Mouse (Mus musculus): ENCODE data around the gene Entpd7. TPM values are rescaled to one million over a fixed set of nuclear protein-coding genes. Genes with fewer than 3 reads are reported as not detected.

Gene Entpd7
- polyA plus RNA-seq, 1 experiment from 2014 or later = 4.9 TPM

DNA sequence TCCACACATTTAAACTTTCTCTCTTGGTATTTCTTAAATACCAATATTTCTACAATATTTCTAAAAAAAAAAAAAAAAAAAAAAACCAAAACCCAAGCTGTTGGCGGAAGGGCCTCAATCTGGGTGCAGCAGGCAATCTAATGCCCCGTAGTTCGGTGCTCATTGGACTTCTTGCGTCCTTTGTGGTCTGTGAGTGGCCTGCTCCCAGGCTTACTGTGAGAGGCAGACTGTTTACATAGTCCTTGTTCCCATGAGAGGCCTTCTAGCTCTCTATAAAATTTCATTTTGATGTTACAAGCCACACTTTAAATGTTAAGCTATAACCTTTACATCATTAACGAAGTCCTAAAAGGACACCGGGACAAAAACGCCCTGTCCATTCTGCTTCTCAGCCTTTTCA lies 18.7 kb downstream of the Entpd7 start:
- Histone ChIP-seq H3K9me3 (replicated peaks) (no peaks in the 10 kb centered on the region), H3K4me2 (no peak overlapping the region), H3K36me3 (peaks cover 26% of the 10 kb centered on the region), H3K27ac (no peak overlapping the region), H3K4me3 (no peak overlapping the region), H3K4me1 (peaks cover 12% of the 10 kb centered on the region), H3K27me3 (replicated peaks) (no peaks in the 10 kb centered on the region), H3K9ac (no peak overlapping the region)
- 86% methylated on average over 7 of the region's 7 CpGs for WGBS (ENCODE audit: insufficient replicate concordance)
- no peak for ATAC-seq

GRCm38 (mm10) chr19:43709317-43709716 lies 19.8 kb downstream of the Entpd7 start:
- no peak overlapping the region for H3K4me3 ChIP-seq
- no peaks in the 10 kb centered on the region for H3K9me3 ChIP-seq (replicated peaks)
- no peak overlapping the region for H3K27ac ChIP-seq
- H3K4me2 ChIP-seq = no peak overlapping the region
- H3K27me3 ChIP-seq (replicated peaks) = no peaks in the 10 kb centered on the region
- H3K36me3 ChIP-seq = peaks cover 29% of the 10 kb centered on the region
- no peak for ATAC-seq
- peaks cover 12% of the 10 kb centered on the region for H3K4me1 ChIP-seq
- no peak overlapping the region for H3K9ac ChIP-seq
- WGBS (ENCODE audit: insufficient replicate concordance) = 85% methylated on average over 8 of the region's 8 CpGs

- peak; percentile 46 for ATAC-seq
- H3K27me3 ChIP-seq (replicated peaks) = no peaks in the 10 kb centered on the region
- H3K9ac ChIP-seq = no peak overlapping the region
- peaks cover 12% of the 10 kb centered on the region for H3K4me1 ChIP-seq
- peak overlapping the region; percentile 11; the same call in 1 of the 2 replicates for H3K4me3 ChIP-seq
- 31% methylated on average over 22 of the region's 22 CpGs for WGBS (ENCODE audit: insufficient replicate concordance)
- H3K4me2 ChIP-seq = peak overlapping the region; percentile 41
- H3K9me3 ChIP-seq (replicated peaks) = no peaks in the 10 kb centered on the region
- H3K27ac ChIP-seq = peak overlapping the region; percentile 57
- H3K36me3 ChIP-seq = peaks cover 17% of the 10 kb centered on the region
These were observed 21.9 kb downstream of the Entpd7 start for GRCm38 (mm10) chr19:43711159-43711916.

GRCm38 (mm10) chr19:43711971-43712370 lies 22.5 kb downstream of the Entpd7 start:
- WGBS (ENCODE audit: insufficient replicate concordance) = 64% methylated on average over 5 of the region's 5 CpGs
- Histone ChIP-seq H3K9ac (no peak overlapping the region), H3K4me3 (no peak overlapping the region), H3K27ac (no peak overlapping the region), H3K36me3 (peaks cover 17% of the 10 kb centered on the region), H3K27me3 (replicated peaks) (no peaks in the 10 kb centered on the region), H3K4me1 (peaks cover 12% of the 10 kb centered on the region), H3K9me3 (replicated peaks) (no peaks in the 10 kb centered on the region), H3K4me2 (peak overlapping the region; percentile 41)
- no peak for ATAC-seq

DNA sequence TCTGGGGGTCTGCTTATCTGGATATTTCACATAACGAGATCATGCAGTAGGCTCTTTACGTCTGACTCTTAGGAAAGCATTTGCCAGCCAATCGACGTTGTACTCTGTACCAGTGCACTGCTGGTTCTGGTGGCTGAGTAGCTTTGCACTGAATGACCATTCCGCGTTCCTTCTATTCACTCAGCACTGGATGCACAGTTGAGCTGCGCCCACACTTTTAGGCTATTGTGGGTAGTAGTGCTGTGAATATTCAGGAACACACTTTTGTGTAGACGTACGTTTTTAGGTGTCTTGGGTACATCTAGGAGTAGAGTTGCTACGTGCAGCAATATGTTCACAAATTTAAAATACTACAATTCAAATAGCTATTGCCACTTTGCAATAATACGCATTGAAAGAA lies 30.6 kb downstream of the Entpd7 start:
- H3K36me3 ChIP-seq = peaks cover 22% of the 10 kb centered on the region
- H3K4me2 ChIP-seq = no peak overlapping the region
- no peak overlapping the region for H3K9ac ChIP-seq
- no peak overlapping the region for H3K27ac ChIP-seq
- no peaks in the 10 kb centered on the region for H3K27me3 ChIP-seq (replicated peaks)
- ATAC-seq = no peak
- H3K4me1 ChIP-seq = peaks cover 9% of the 10 kb centered on the region
- WGBS (ENCODE audit: insufficient replicate concordance) = 87% methylated on average over 11 of the region's 11 CpGs
- no peak overlapping the region for H3K4me3 ChIP-seq
- H3K9me3 ChIP-seq (replicated peaks) = no peaks in the 10 kb centered on the region

GRCm38 (mm10) chr19:43722891-43723290 lies 33.4 kb downstream of the Entpd7 start:
- H3K36me3 ChIP-seq = peaks cover 41% of the 10 kb centered on the region
- WGBS (ENCODE audit: insufficient replicate concordance) = 74% methylated on average over 8 of the region's 8 CpGs
- no peak overlapping the region for H3K9ac ChIP-seq
- H3K4me1 ChIP-seq = peaks cover 18% of the 10 kb centered on the region
- H3K9me3 ChIP-seq (replicated peaks) = no peaks in the 10 kb centered on the region
- no peak for ATAC-seq
- H3K27me3 ChIP-seq (replicated peaks) = no peaks in the 10 kb centered on the region
- H3K4me2 ChIP-seq = no peak overlapping the region
- H3K27ac ChIP-seq = no peak overlapping the region
- no peak overlapping the region for H3K4me3 ChIP-seq

GRCm38 (mm10) chr19:43723501-43723900 lies 34.0 kb downstream of the Entpd7 start:
- Histone ChIP-seq H3K27ac (no peak overlapping the region), H3K4me3 (no peak overlapping the region), H3K27me3 (replicated peaks) (no peaks in the 10 kb centered on the region), H3K4me1 (peaks cover 18% of the 10 kb centered on the region), H3K4me2 (no peak overlapping the region), H3K9ac (no peak overlapping the region), H3K36me3 (peaks cover 42% of the 10 kb centered on the region), H3K9me3 (replicated peaks) (no peaks in the 10 kb centered on the region)
- WGBS (ENCODE audit: insufficient replicate concordance) = 79% methylated on average over 9 of the region's 10 CpGs
- ATAC-seq = no peak

- H3K9me3 ChIP-seq (replicated peaks) = no peaks in the 10 kb centered on the region
- 92% methylated on average over 20 of the region's 20 CpGs for WGBS (ENCODE audit: insufficient replicate concordance)
- H3K27me3 ChIP-seq (replicated peaks) = no peaks in the 10 kb centered on the region
- H3K4me3 ChIP-seq = no peak overlapping the region
- peaks cover 18% of the 10 kb centered on the region for H3K4me1 ChIP-seq
- H3K27ac ChIP-seq = no peak overlapping the region
- H3K4me2 ChIP-seq = no peak overlapping the region
- ATAC-seq = no peak
- H3K9ac ChIP-seq = no peak overlapping the region
- H3K36me3 ChIP-seq = peaks cover 48% of the 10 kb centered on the region
These were observed 34.7 kb downstream of the Entpd7 start for GRCm38 (mm10) chr19:43724194-43724593.

- Histone ChIP-seq H3K27me3 (replicated peaks) (no peaks in the 10 kb centered on the region), H3K9me3 (replicated peaks) (no peaks in the 10 kb centered on the region), H3K36me3 (peaks cover 48% of the 10 kb centered on the region), H3K4me1 (peaks cover 24% of the 10 kb centered on the region), H3K4me3 (no peak overlapping the region), H3K27ac (no peak overlapping the region), H3K4me2 (no peak overlapping the region), H3K9ac (no peak overlapping the region)
- no peak for ATAC-seq
- 82% methylated on average over 7 of the region's 7 CpGs for WGBS (ENCODE audit: insufficient replicate concordance)
These were observed 35.3 kb downstream of the Entpd7 start for GRCm38 (mm10) chr19:43724821-43725220.

DNA sequence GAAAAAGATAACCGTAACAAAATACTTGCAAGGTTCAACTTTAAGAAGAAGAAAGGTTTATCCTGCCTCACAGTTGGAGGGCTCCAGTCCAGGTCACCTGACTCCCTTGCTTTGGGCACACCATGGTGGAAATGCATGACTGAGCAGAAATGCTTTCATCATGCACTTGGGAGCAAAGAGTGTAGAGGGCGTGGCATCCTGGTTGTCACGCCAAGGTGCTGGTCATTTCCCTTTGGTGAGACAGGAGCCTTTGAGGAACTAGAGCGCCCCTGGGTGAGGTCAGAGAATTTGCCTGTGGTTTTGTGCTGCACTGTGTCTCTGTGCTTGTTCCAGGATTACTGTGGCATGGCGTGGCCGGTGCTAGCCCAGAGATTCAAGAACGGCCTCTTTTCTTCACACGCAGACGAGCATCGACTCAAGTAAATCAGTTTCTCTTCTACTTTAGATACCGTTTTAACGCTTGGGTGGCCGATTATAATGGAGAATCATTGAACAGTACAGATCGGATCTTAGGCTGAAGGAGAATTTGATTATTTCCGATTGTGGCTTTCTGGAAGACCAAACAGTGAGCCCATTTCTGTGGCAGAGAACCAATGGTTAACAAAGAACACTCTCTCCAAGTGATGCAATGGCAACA lies 37.2 kb downstream of the Entpd7 start:
- Histone ChIP-seq H3K27ac (no peak overlapping the region), H3K4me2 (no peak overlapping the region), H3K36me3 (peaks cover 46% of the 10 kb centered on the region), H3K4me3 (no peak overlapping the region), H3K4me1 (peaks cover 30% of the 10 kb centered on the region), H3K9ac (no peak overlapping the region), H3K9me3 (replicated peaks) (no peaks in the 10 kb centered on the region), H3K27me3 (replicated peaks) (no peaks in the 10 kb centered on the region)
- WGBS (ENCODE audit: insufficient replicate concordance) = 68% methylated on average over 15 of the region's 15 CpGs
- ATAC-seq = no peak

DNA sequence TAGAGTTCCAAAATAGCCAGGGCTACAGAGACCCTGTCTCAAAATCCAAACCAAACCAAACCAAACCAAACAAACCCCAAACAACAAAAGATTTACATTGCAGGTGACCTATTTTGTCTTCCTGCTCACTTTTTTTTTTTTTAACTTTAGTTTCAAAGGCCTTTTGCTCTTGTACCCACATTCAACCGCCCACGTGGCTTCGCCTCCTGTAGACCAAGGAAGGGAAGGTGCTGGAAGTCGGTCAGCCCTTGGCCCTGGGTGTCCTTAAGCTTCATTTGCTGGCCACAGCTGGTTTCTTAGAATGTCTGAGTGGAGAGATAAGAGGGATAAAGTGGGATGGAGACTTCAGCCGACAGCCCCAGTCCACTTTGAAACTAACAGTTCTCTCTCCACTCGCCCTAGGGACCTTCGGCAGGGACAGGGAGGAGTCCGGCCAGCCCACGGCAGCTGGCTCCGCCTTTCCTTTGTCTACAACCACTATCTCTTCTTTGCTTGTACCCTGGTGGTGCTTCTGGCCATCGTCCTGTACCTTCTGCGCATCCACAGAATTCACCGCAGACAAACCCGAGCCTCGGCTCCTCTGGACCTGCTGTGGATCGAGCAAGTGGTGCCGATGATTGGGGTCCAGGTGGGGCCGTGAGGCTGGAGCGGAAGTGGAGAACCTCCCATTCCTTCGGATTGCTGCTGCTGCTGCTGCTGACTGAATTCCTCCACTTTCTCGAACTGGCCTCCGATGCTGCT lies 40.0 kb downstream of the Entpd7 start:
- H3K9me3 ChIP-seq (replicated peaks) = no peaks in the 10 kb centered on the region
- 0 out of 2 replicates have a peak overlapping the region, but pooled peaks have one; percentile 3 for H3K9ac ChIP-seq
- H3K4me3 ChIP-seq = peak overlapping the region; percentile 11; the same call in 1 of the 2 replicates
- no peaks in the 10 kb centered on the region for H3K27me3 ChIP-seq (replicated peaks)
- peaks cover 52% of the 10 kb centered on the region for H3K36me3 ChIP-seq
- H3K4me1 ChIP-seq = peaks cover 20% of the 10 kb centered on the region
- no peak for ATAC-seq
- no peak overlapping the region for H3K27ac ChIP-seq
- peak overlapping the region; percentile 52 for H3K4me2 ChIP-seq
- WGBS (ENCODE audit: insufficient replicate concordance) = 55% methylated on average over 22 of the region's 22 CpGs

DNA sequence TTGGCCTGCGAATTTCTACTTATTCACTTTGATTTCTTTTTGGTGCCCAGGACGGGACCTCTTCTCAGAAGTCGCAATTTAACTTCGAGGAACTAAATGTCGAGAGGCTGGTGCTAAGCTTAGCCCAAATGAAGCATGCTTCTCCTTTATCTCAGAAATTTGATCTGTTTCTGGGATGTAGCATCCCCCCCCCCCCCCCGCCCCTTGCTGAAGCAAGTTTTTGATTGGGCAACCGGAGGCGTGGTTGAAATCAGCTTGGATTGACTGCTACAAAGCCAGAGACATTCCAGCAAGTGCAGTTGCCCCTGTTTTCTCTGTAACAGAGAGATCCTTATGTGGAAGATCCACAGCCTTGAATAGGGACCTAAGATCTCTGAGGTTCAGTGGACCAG lies 40.6 kb downstream of the Entpd7 start:
- Histone ChIP-seq H3K9me3 (replicated peaks) (no peaks in the 10 kb centered on the region), H3K4me3 (no peak overlapping the region), H3K36me3 (peaks cover 53% of the 10 kb centered on the region), H3K4me2 (peak overlapping the region; percentile 52), H3K27ac (no peak overlapping the region), H3K27me3 (replicated peaks) (no peaks in the 10 kb centered on the region), H3K9ac (no peak overlapping the region), H3K4me1 (peaks cover 20% of the 10 kb centered on the region)
- ATAC-seq = no peak
- 61% methylated on average over 8 of the region's 8 CpGs for WGBS (ENCODE audit: insufficient replicate concordance)
